Mouse (Mus musculus) forebrain, embryonic 13.5 days (tissue): Measurements from ENCODE around the gene Phf13. TPM values are rescaled to one million over a fixed set of nuclear protein-coding genes. Genes with fewer than 3 reads are reported as not detected.
A peak's percentile ranks its signal among the peaks of the same experiment; 100 is the strongest.

Source experiments
- ATAC-seq: fragments of 200-750 bp; cut with Nextera tagmentation; 2 replicates; pipeline ENCODE4 v1.8.0; 2017
- H3K27ac ChIP-seq: fragments of 300-500 bp; sonication (generic); 2 replicates; pipeline ENCODE4 v1.5.1; 2015; ENCODE audit warnings: inconsistent platforms, mild to moderate bottlenecking, moderate library complexity
- H3K27me3 ChIP-seq: fragments of 300-500 bp; sonication (generic); 2 replicates; pipeline ENCODE4 v1.6.1; 2015; ENCODE audit warnings: mild to moderate bottlenecking, inconsistent platforms
- H3K36me3 ChIP-seq: fragments of 300-500 bp; sonication (generic); 2 replicates; pipeline ENCODE4 v1.6.1; 2015; ENCODE audit warnings: mild to moderate bottlenecking, inconsistent platforms; ENCODE audit not compliant: poor library complexity, severe bottlenecking
- H3K4me1 ChIP-seq: fragments of 300-500 bp; sonication (generic); 2 replicates; pipeline ENCODE4 v1.6.1; 2015; ENCODE audit warnings: inconsistent platforms
- H3K4me2 ChIP-seq: fragments of 300-500 bp; sonication (generic); 2 replicates; pipeline ENCODE4 v1.6.1; 2015; ENCODE audit warnings: inconsistent platforms, mild to moderate bottlenecking, moderate library complexity
- H3K4me3 ChIP-seq: fragments of 300-500 bp; sonication (generic); 2 replicates; pipeline ENCODE4 v1.5.1; 2015; ENCODE audit warnings: mild to moderate bottlenecking, inconsistent platforms
- H3K9ac ChIP-seq: fragments of 300-500 bp; sonication (generic); 2 replicates; pipeline ENCODE4 v1.6.1; 2015; ENCODE audit warnings: mild to moderate bottlenecking, inconsistent platforms
- H3K9me3 ChIP-seq: fragments of 300-500 bp; sonication (generic); replicated peaks from 2 replicates; pipeline ENCODE4 v1.6.1; 2016; ENCODE audit warnings: inconsistent platforms
- WGBS: fragments of 180-500 bp; shearing (Covaris S2); methylation state at CpG from one replicate; pipeline ENCODE4 v1.1.7; 2015; 5-methylcytosine and 5-hydroxymethylcytosine counted together
- polyA plus RNA-seq: library from polyadenylated mRNA; unstranded; fragments of >200 nt; fragmentation: Nextera tagmentation; extraction: Ambion mirVana; gene quantifications from 2 replicates; pipeline ENCODE4 v1.2.1, GENCODE M21; 2015

Gene Phf13
- polyA plus RNA-seq, 1 experiment from 2014 or later = 17.6 TPM

DNA sequence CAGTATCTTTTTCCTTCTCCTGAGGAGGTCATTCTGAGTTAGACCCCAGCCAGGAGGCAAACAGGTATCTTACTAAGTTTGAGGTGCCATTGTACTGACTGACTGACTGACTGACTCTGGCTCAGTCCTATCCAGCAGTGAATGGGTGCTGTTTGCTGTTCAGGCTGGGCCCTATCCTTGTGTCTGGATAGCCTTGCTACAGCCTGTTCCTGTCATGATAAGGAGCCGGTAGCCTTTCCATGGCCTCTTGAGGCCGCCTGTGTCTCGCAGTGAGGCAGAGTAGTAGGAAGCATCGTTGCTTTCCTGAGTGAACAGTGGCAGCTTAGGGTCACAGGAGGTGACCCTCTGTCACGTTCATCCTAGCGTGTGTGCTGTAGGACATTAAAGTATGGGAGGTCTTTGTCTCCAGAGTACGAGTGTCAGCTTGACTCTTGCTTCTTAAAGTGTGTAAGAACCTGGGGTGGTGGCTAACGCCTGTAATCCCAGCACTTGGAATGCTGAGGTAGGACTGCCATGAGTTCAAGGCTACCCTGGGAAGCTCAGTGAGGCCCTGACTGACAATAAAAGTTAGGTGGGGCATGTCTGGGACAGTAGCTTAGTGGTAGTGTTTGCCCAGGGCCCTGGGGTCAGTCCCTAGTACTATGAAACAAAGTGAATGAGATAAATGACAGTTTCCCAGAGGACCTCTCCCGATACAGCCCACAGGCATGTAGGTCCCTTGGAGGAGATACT, 38.3 kb downstream of the Phf13 start:
- H3K4me2 ChIP-seq = no peak overlapping the region
- ATAC-seq = no peak
- no peaks in the 10 kb centered on the region for H3K4me1 ChIP-seq
- 89% methylated on average over 9 of the region's 9 CpGs for WGBS
- H3K4me3 ChIP-seq = no peak overlapping the region
- H3K9ac ChIP-seq = no peak overlapping the region
- no peaks in the 10 kb centered on the region for H3K9me3 ChIP-seq
- peaks cover 86% of the 10 kb centered on the region for H3K36me3 ChIP-seq
- no peak overlapping the region for H3K27ac ChIP-seq
- no peaks in the 10 kb centered on the region for H3K27me3 ChIP-seq

DNA sequence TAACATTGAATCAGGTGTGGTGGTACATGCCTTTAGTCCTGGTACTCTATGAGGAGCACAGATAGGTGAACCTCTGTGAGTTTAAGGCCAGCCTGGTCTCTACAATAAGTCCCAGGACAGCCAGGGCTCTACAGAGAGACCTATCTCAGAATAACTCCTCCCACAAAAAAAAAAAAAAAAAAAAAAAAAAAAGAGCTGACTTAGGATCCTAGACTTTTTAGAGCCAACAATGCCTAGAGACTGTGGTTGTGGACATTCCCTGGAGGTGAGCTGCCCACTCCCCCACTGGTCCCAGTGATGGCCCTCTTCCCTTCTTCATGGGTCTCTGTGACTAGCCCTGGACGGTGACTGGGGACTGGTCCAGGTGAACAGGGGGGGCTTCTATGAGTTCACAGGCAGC, 40.3 kb downstream of the Phf13 start:
- Histone ChIP-seq H3K4me2 (no peak overlapping the region), H3K4me1 (no peaks in the 10 kb centered on the region), H3K36me3 (peaks cover 89% of the 10 kb centered on the region), H3K4me3 (no peak overlapping the region), H3K27ac (no peak overlapping the region), H3K9ac (no peak overlapping the region), H3K27me3 (no peaks in the 10 kb centered on the region), H3K9me3 (no peaks in the 10 kb centered on the region)
- WGBS = 100% methylated on average over 1 of the region's 1 CpGs
- no peak for ATAC-seq

DNA sequence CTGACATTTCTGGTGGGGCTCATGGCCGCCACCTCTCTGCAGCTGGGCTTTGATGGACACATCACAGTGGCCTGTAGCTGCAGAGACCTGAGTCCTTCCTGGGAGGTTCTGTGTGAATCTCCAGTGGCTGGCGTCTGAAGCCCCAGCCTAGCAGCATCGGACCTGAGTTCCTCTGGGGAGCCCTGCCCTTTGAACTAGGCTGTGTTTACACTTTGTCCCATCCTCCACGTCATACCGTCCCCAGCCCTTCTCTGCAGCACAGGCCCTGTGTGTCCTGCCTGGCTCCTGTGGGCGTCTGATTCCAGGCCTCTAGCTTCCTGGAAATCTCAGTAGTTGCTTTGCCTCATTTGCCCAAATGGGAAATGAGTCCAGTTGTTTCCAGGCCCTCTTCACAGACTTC, 42.8 kb downstream of the Phf13 start:
- no peaks in the 10 kb centered on the region for H3K4me1 ChIP-seq
- WGBS = 92% methylated on average over 6 of the region's 6 CpGs
- no peaks in the 10 kb centered on the region for H3K9me3 ChIP-seq
- no peak overlapping the region for H3K4me2 ChIP-seq
- H3K4me3 ChIP-seq = no peak overlapping the region
- ATAC-seq = no peak
- H3K27me3 ChIP-seq = no peaks in the 10 kb centered on the region
- no peak overlapping the region for H3K9ac ChIP-seq
- H3K27ac ChIP-seq = no peak overlapping the region
- H3K36me3 ChIP-seq = peaks cover 74% of the 10 kb centered on the region

DNA sequence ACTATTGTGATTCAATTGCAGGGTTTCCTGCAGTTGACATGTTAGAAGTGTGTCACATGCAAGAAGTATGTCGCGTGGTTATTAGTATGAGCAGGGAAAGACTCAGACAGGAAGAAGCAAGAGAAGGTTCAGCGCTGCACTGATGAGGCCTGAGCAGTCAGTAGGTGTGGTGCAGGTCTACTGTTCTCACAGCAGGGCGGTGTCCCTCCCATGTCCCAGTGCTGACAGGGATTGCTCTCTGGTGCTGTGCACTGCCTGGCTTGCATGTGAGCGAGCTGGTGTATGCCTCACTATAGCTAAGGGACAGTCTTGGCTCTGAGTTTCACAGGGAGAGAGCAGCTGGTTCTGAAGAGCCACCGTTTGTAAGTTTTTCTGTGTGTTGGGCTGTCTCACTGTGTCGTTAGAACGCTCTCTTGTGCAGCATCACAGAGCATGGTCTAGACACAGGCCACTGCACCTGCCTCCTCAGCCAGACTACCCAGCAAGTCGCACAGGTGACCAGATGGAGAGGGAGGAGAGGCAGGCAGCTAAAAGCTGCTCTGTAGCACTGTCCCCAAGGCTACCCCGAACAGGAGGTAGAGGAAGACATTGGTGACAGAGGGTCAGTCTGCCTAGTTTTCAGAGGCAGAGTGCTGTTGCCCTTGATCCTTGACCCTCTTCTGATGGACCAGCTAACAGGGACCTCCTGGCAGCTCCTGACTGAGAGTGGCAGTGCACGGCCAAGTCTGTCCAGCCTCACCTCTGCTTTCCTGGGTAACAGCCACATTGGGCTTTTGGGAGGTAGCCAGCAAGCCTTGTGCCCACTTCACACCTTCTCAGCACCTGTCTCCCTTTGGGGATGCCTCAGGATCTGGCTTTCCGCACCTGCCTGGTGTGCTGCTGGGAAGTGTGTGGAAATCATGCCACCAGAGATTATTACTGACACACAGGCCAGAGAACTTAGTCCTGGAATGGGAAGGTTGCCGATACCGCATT, 47.3 kb downstream of the Phf13 start:
- H3K27ac ChIP-seq = no peak overlapping the region
- H3K4me1 ChIP-seq = no peaks in the 10 kb centered on the region
- H3K9me3 ChIP-seq = no peaks in the 10 kb centered on the region
- no peaks in the 10 kb centered on the region for H3K27me3 ChIP-seq
- WGBS = 90% methylated on average over 14 of the region's 14 CpGs
- H3K4me3 ChIP-seq = no peak overlapping the region
- H3K9ac ChIP-seq = 0 out of 2 replicates have a peak overlapping the region, but pooled peaks have one; percentile 37
- ATAC-seq = no peak
- no peak overlapping the region for H3K4me2 ChIP-seq
- H3K36me3 ChIP-seq = peaks cover 40% of the 10 kb centered on the region

DNA sequence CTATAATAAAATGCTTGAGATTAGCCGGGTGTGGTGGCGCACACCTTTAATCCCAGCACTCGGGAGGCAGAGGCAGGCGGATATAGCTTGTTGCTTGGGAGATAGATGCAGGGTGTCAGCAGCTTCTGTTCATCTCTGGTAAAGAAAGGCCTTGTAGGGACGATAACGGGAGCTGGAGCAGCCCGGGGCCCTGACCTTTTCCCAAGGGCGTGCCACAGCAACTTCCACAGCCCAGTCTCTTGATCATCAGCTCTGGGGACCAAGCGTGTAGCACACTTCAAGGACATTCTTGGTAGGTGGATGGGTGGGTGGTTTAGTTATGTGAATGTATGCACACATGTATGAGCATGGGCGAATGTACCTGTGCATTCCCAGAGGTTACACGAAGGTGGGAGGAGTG, 49.8 kb downstream of the Phf13 start:
- WGBS = 91% methylated on average over 11 of the region's 11 CpGs
- Histone ChIP-seq H3K4me1 (no peaks in the 10 kb centered on the region), H3K4me2 (no peak overlapping the region), H3K36me3 (peaks cover 14% of the 10 kb centered on the region), H3K9me3 (no peaks in the 10 kb centered on the region), H3K27ac (no peak overlapping the region), H3K9ac (no peak overlapping the region), H3K27me3 (no peaks in the 10 kb centered on the region), H3K4me3 (no peak overlapping the region)
- ATAC-seq = no peak

Other genes starting within 250 kb of the Phf13 start
- gene Camta1, start 134.4 kb downstream of the Phf13 start, polyA plus RNA-seq = 138 and 150 TPM in 2 replicates
- gene Dnajc11, start 62.6 kb downstream of the Phf13 start, polyA plus RNA-seq = 77.0 and 89.2 TPM in 2 replicates
- gene Thap3, start 7.3 kb downstream of the Phf13 start, polyA plus RNA-seq = 39.6 and 40.6 TPM in 2 replicates
- 2.7 and 3.0 TPM in 2 replicates for gene Klhl21, start 12.5 kb upstream of the Phf13 start, polyA plus RNA-seq
- gene Zbtb48, start 31.4 kb upstream of the Phf13 start, polyA plus RNA-seq = 18.5 and 25.2 TPM in 2 replicates
- 0.53 and 0.83 TPM in 2 replicates for gene Tas1r1, start 42.3 kb upstream of the Phf13 start, polyA plus RNA-seq
- 22.5 and 25.8 TPM in 2 replicates for gene Nol9, start 43.1 kb upstream of the Phf13 start, polyA plus RNA-seq
- 8.4 and 9.2 TPM in 2 replicates for gene Plekhg5, start 76.2 kb upstream of the Phf13 start, polyA plus RNA-seq
- 0.38 and 0.88 TPM in 2 replicates for gene Tnfrsf25, start 119.7 kb upstream of the Phf13 start, polyA plus RNA-seq
- 0.10 and 0.13 TPM in 2 replicates for gene Espn, start 156.1 kb upstream of the Phf13 start, polyA plus RNA-seq
- gene Hes2, start 162.6 kb upstream of the Phf13 start, polyA plus RNA-seq = not detected in 2 replicates
- 126 and 135 TPM in 2 replicates for gene Acot7, start 181.9 kb upstream of the Phf13 start, polyA plus RNA-seq